Comparison of ENCODE assay signal across 25 mouse cellular contexts in the genomic region with DNA sequence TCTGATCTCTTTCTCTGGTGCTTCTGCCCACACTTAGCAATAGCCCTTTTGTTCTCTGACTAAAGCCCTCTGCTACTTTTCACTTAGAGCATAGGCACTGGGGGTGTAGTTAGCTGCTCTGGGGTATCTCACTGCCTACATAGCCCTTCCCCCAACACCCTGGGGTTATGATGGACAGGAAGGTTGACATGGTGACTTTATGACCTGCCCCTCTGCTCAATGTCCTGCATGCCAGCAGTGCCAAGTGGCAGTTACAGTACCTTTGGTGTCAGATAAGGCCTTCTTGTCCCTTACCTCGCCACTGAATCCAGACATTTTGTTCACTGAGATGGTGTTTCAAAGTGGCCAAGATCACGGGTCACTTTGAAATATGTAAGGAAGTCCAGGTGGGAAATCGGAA. TPM values are rescaled to one million over a fixed set of nuclear protein-coding genes. Genes with fewer than 3 reads are reported as not detected.
DNase-seq lines count a peak whose midpoint lies in the region; ATAC-seq and TF ChIP-seq lines count a peak whose summit lies in the region.
"Had no signal": no experiment of that assay in that cellular context is flagged by ENCODE, and none has a peak within 500 bp of the region (broad histone marks: within the 10 kb centered on the region; RNA-seq: fewer than 3 reads in every experiment).

A gene (minus strand): TSS at position 120 of the 400 bp plus-strand sequence.

- no peak within 1 kb of the TSS for H3K4me2 ChIP-seq in intestine, embryonic 14.5 days (ENCODE audit: low read length)
- H3K4me2 ChIP-seq in intestine, postnatal 0 days (replicated peaks; ENCODE audit: low read depth) = no peak within 1 kb of the TSS
- H3K4me2 ChIP-seq in hindbrain, embryonic 14.5 days (replicated peaks) = no peak within 1 kb of the TSS
- H3K4me2 ChIP-seq: embryonic facial prominence, embryonic 13.5 days; embryonic facial prominence, embryonic 15.5 days; forebrain, embryonic 12.5 days had no signal

- no peaks in the 10 kb centered on the region for H3K27me3 ChIP-seq in intestine, embryonic 14.5 days (replicated peaks; ENCODE audit: control insufficient read depth, insufficient read depth, low read length)
- no peaks in the 10 kb centered on the region for H3K27me3 ChIP-seq in intestine, postnatal 0 days (replicated peaks; ENCODE audit: control insufficient read depth, insufficient read depth, low read length)
- no peaks in the 10 kb centered on the region for H3K27me3 ChIP-seq in testis, adult 2 months (ENCODE audit: control insufficient read depth, insufficient read depth, low read length)
- no peaks in the 10 kb centered on the region for H3K27me3 ChIP-seq in hindbrain, embryonic 14.5 days (ENCODE audit: control insufficient read depth, insufficient read depth, low read length)
- H3K27me3 ChIP-seq: embryonic facial prominence, embryonic 13.5 days; embryonic facial prominence, embryonic 15.5 days; forebrain, embryonic 12.5 days had no signal

- no peaks in the 10 kb centered on the region for H3K4me1 ChIP-seq in intestine, embryonic 14.5 days (replicated peaks; ENCODE audit: control insufficient read depth, insufficient read depth, low read length)
- H3K4me1 ChIP-seq in intestine, postnatal 0 days (replicated peaks; ENCODE audit: control insufficient read depth, insufficient read depth, low read length) = no peaks in the 10 kb centered on the region
- no peaks in the 10 kb centered on the region for H3K4me1 ChIP-seq in testis, adult 2 months (ENCODE audit: control insufficient read depth, insufficient read depth, low read length)
- no peaks in the 10 kb centered on the region for H3K4me1 ChIP-seq in hindbrain, embryonic 14.5 days (replicated peaks; ENCODE audit: control insufficient read depth, insufficient read depth, low read length)
- H3K4me1 ChIP-seq: embryonic facial prominence, embryonic 13.5 days; embryonic facial prominence, embryonic 15.5 days; forebrain, embryonic 10.5 days; forebrain, embryonic 12.5 days had no signal

- H3K36me3 ChIP-seq in intestine, embryonic 14.5 days (ENCODE audit: control insufficient read depth, insufficient read depth, low read length) = no peaks in the 10 kb centered on the region
- H3K36me3 ChIP-seq in intestine, postnatal 0 days (ENCODE audit: control insufficient read depth, insufficient read depth) = no peaks in the 10 kb centered on the region
- H3K36me3 ChIP-seq in testis, adult 2 months (ENCODE audit: control insufficient read depth, insufficient read depth, low read length) = no peaks in the 10 kb centered on the region
- H3K36me3 ChIP-seq in hindbrain, embryonic 14.5 days (replicated peaks; ENCODE audit: control insufficient read depth, insufficient read depth) = no peaks in the 10 kb centered on the region
- H3K36me3 ChIP-seq: embryonic facial prominence, embryonic 13.5 days; embryonic facial prominence, embryonic 15.5 days; forebrain, embryonic 10.5 days; forebrain, embryonic 12.5 days had no signal

- peak; percentile 53; the same call in 1 of the 2 replicates for TF ChIP-seq POLR2A in testis, adult 2 months (IDR thresholded peaks at IDR 0.05; ENCODE audit: control insufficient read depth, low read depth, low read length)

- ATAC-seq in intestine, embryonic 14.5 days (replicated peaks; ENCODE audit: low FRiP score, low TSS enrichment, low read depth) = no peak
- no peak for ATAC-seq in intestine, postnatal 0 days
- ATAC-seq in hindbrain, embryonic 14.5 days (ENCODE audit: low FRiP score) = no peak
- ATAC-seq: forebrain, embryonic 14.5 days; forebrain, embryonic 16.5 days had no signal

- peak; percentile 7 for DNase-seq in intestine, embryonic 14.5 days (ENCODE audit: low spot score)
- no peak for DNase-seq in testis, postnatal 14 days (ENCODE audit: low spot score)
- no peak for DNase-seq in hindbrain, embryonic 14.5 days (ENCODE audit: low spot score)
- DNase-seq: adrenal gland, adult 2 months; adrenal gland, postnatal 10 days; adrenal gland, postnatal 25 days; cerebellum, adult 11 months; cerebellum, adult 18-20 months; cerebellum, adult 8-10 months; cerebellum, adult 9-11 months; cerebellum, postnatal 14 days; cerebellum, postnatal 36 days; embryo, embryonic 11 days had no signal

- H3K27ac ChIP-seq in intestine, embryonic 14.5 days (ENCODE audit: low read depth) = no peak within 1 kb of the TSS
- no peak within 1 kb of the TSS for H3K27ac ChIP-seq in intestine, postnatal 0 days (ENCODE audit: low read depth, low read length)
- H3K27ac ChIP-seq in testis, adult 2 months (ENCODE audit: control insufficient read depth, insufficient read depth, low read depth, low read length) = no peak within 1 kb of the TSS
- H3K27ac ChIP-seq in hindbrain, embryonic 14.5 days = no peak within 1 kb of the TSS
- H3K27ac ChIP-seq: embryonic facial prominence, embryonic 13.5 days; embryonic facial prominence, embryonic 15.5 days; forebrain, embryonic 10.5 days; forebrain, embryonic 12.5 days had no signal

- WGBS in intestine, embryonic 14.5 days = 90% methylated on average over 3 of the region's 3 CpGs
- 84% methylated on average over 3 of the region's 3 CpGs for WGBS in intestine, postnatal 0 days
- 93% methylated on average over 3 of the region's 3 CpGs for WGBS in hindbrain, embryonic 14.5 days

- TF ChIP-seq CTCF in intestine, postnatal 0 days (IDR thresholded peaks at IDR 0.05; ENCODE audit: low read depth) = no peak
- no peak for TF ChIP-seq CTCF in testis, adult 2 months (IDR thresholded peaks at IDR 0.05; ENCODE audit: control insufficient read depth, insufficient read depth, insufficient replicate concordance, low read depth, low read length)

- no peak within 1 kb of the TSS for H3K9ac ChIP-seq in intestine, embryonic 14.5 days (ENCODE audit: low read length)
- no peak within 1 kb of the TSS for H3K9ac ChIP-seq in intestine, postnatal 0 days (ENCODE audit: low read depth, low read length)
- H3K9ac ChIP-seq in hindbrain, embryonic 14.5 days = no peak within 1 kb of the TSS
- H3K9ac ChIP-seq: embryonic facial prominence, embryonic 13.5 days; embryonic facial prominence, embryonic 15.5 days; forebrain, embryonic 12.5 days had no signal

- no peak within 1 kb of the TSS for H3K4me3 ChIP-seq in intestine, embryonic 14.5 days (ENCODE audit: low read depth, low read length)
- H3K4me3 ChIP-seq in intestine, postnatal 0 days (ENCODE audit: low read depth, low read length) = no peak within 1 kb of the TSS
- peak within 1 kb of the TSS; percentile 53 for H3K4me3 ChIP-seq in testis, adult 2 months (ENCODE audit: control insufficient read depth, low read depth, low read length)
- H3K4me3 ChIP-seq in hindbrain, embryonic 14.5 days (replicated peaks; ENCODE audit: low read length) = no peak within 1 kb of the TSS
- H3K4me3 ChIP-seq: embryonic facial prominence, embryonic 13.5 days; embryonic facial prominence, embryonic 15.5 days; erythroblast, embryonic 14.5 days; forebrain, embryonic 10.5 days; forebrain, embryonic 12.5 days had no signal

- no peaks in the 10 kb centered on the region for H3K9me3 ChIP-seq in intestine, embryonic 14.5 days (ENCODE audit: control insufficient read depth, low read length)
- no peaks in the 10 kb centered on the region for H3K9me3 ChIP-seq in intestine, postnatal 0 days (ENCODE audit: control insufficient read depth)
- H3K9me3 ChIP-seq in hindbrain, embryonic 14.5 days (ENCODE audit: control insufficient read depth, low read length) = no peaks in the 10 kb centered on the region
- H3K9me3 ChIP-seq: embryonic facial prominence, embryonic 13.5 days; embryonic facial prominence, embryonic 15.5 days; forebrain, embryonic 12.5 days had no signal

RNA-seq across cellular contexts. Expression of the gene that starts here (rescaled TPM):
- not detected in 2 replicates for polyA plus RNA-seq in intestine, embryonic 14.5 days (2014; fragmentation: Nextera tagmentation; extraction: Ambion mirVana)
- not detected in 2 replicates for polyA plus RNA-seq in intestine, postnatal 0 days (2015; fragmentation: Nextera tagmentation; extraction: Ambion mirVana)
- 27.0 and 30.6 TPM in 2 replicates for polyA plus RNA-seq in testis, adult 2 months (2012; rRNA removed)
- not detected in 2 replicates for polyA plus RNA-seq in hindbrain, embryonic 14.5 days (2014; fragmentation: Nextera tagmentation; extraction: Ambion mirVana)
- polyA plus RNA-seq: adrenal gland, adult 2 months; brain, embryonic 14.5 days; C2C12; embryonic facial prominence, embryonic 11.5 days; embryonic facial prominence, embryonic 13.5 days; embryonic facial prominence, embryonic 15.5 days; erythroblast, embryonic 14.5 days; forebrain, embryonic 10.5 days; forebrain, embryonic 12.5 days; forebrain, embryonic 14.5 days; forebrain, embryonic 16.5 days had no signal

Comparison
In these comparisons a context has a peak if more than half of its experiments do, and no peak if none do; other contexts are left out.
1. RNA of the gene that starts here (polyA plus RNA-seq): 27.0 to 30.6 TPM in testis, adult 2 months; not detected in intestine, embryonic 14.5 days, not detected in intestine, postnatal 0 days and not detected in hindbrain, embryonic 14.5 days; every median in the first group is over 10 times any median in the second.
2. Peak in DNase-seq in intestine, embryonic 14.5 days; RNA of the gene not detected or under 1 TPM.